Mouse (Mus musculus) heart, postnatal 4 days (tissue): ENCODE measurements around the gene Pla1a. TPM values are rescaled to one million over a fixed set of nuclear protein-coding genes. Genes with fewer than 3 reads are reported as not detected.

Source experiments
- DNase-seq: peaks from one replicate; pipeline ENCODE4 v3.0.0; 2021
- total RNA-seq, 2 experiments: library from RNA; stranded (reverse); gene quantifications; 2 replicates each; pipeline ENCODE4 v1.2.3; 2021

The Pla1a gene
- total RNA-seq, 2 experiments from 2014 or later: 5.8 to 5.9 TPM

GRCm38 (mm10) chr16:38387389-38387788, 45.6 kb downstream of the Pla1a start:
- DNase-seq: no peak

GRCm38 (mm10) chr16:38385700-38386099, 47.2 kb downstream of the Pla1a start:
- DNase-seq: no peak

- no peak for DNase-seq
Observed at GRCm38 (mm10) chr16:38385184-38385634, 47.7 kb downstream of the Pla1a start.

- no peak for DNase-seq
Observed at GRCm38 (mm10) chr16:38383683-38384082, 49.3 kb downstream of the Pla1a start.

- no peak for DNase-seq
Observed at GRCm38 (mm10) chr16:38379926-38380325, 53.0 kb downstream of the Pla1a start.

GRCm38 (mm10) chr16:38379493-38379892, 53.5 kb downstream of the Pla1a start:
- no peak for DNase-seq

GRCm38 (mm10) chr16:38379088-38379487, 53.9 kb downstream of the Pla1a start:
- no peak for DNase-seq

GRCm38 (mm10) chr16:38378591-38378990, 54.4 kb downstream of the Pla1a start:
- DNase-seq: peak; percentile 27

- peak; percentile 37 for DNase-seq
Observed at GRCm38 (mm10) chr16:38377546-38377945, 55.4 kb downstream of the Pla1a start.

GRCm38 (mm10) chr16:38376841-38377249, 56.1 kb downstream of the Pla1a start:
- peak; percentile 40 for DNase-seq

- peak; percentile 41 for DNase-seq
Observed at GRCm38 (mm10) chr16:38376163-38376840, 56.6 kb downstream of the Pla1a start.

- DNase-seq: no peak
Observed at GRCm38 (mm10) chr16:38375182-38375581, 57.8 kb downstream of the Pla1a start.

- DNase-seq: no peak
Observed at GRCm38 (mm10) chr16:38374379-38375140, 58.4 kb downstream of the Pla1a start.

GRCm38 (mm10) chr16:38373941-38374340, 59.0 kb downstream of the Pla1a start:
- DNase-seq: no peak

- peak; percentile 29 for DNase-seq
Observed at GRCm38 (mm10) chr16:38373439-38373838, 59.5 kb downstream of the Pla1a start.

- DNase-seq: no peak
Observed at GRCm38 (mm10) chr16:38372876-38373275, 60.1 kb downstream of the Pla1a start.

- DNase-seq: no peak
Observed at GRCm38 (mm10) chr16:38371705-38372296, 61.1 kb downstream of the Pla1a start.

GRCm38 (mm10) chr16:38370633-38371374, 62.1 kb downstream of the Pla1a start:
- DNase-seq: peak; percentile 44

- DNase-seq: no peak
Observed at GRCm38 (mm10) chr16:38369992-38370484, 62.9 kb downstream of the Pla1a start.

GRCm38 (mm10) chr16:38369431-38369830, 63.5 kb downstream of the Pla1a start:
- no peak for DNase-seq

- DNase-seq: no peak
Observed at GRCm38 (mm10) chr16:38369000-38369399, 63.9 kb downstream of the Pla1a start.

GRCm38 (mm10) chr16:38368336-38368735, 64.6 kb downstream of the Pla1a start:
- peak; percentile 59 for DNase-seq
